Comparison of ENCODE assay signal across 8 mouse cellular contexts in the genomic region with DNA sequence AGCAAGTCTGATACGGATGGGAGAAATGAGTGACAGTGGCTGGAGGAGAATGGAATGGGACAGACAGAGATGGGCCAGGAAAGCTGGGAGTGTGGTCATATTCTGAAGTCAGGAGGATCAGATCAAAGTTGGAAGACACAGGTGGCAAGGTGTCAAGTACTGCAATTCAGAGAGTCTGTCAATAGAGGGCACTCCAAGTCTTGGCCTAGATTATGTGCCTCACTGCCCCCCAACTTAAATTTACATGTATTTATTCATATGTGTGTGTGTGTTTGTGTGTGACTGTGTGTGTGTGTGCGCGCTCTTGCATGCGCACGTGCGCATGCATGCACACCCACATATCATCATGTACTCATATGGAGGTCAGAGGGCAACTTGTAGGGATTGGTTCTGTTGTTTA.
DNase-seq lines count a peak whose midpoint lies in the region; ATAC-seq and TF ChIP-seq lines count a peak whose summit lies in the region.

No protein-coding gene starts in this region.

- no peak overlapping the region for H3K27ac ChIP-seq in liver, adult 2 months (replicated peaks; ENCODE audit: insufficient read depth, low read depth, low read length)
- H3K27ac ChIP-seq in liver, embryonic 11.5 days (ENCODE audit: low read depth, low read length), result no peak overlapping the region
- no peak overlapping the region for H3K27ac ChIP-seq in layer of hippocampus, adult 2 months
- no peak overlapping the region for H3K27ac ChIP-seq in midbrain, embryonic 13.5 days

- no peaks in the 10 kb centered on the region for H3K4me1 ChIP-seq in liver, adult 2 months (ENCODE audit: control insufficient read depth, insufficient read depth, low read length)
- no peaks in the 10 kb centered on the region for H3K4me1 ChIP-seq in liver, embryonic 11.5 days (replicated peaks; ENCODE audit: control insufficient read depth, insufficient read depth, low read length)
- H3K4me1 ChIP-seq in midbrain, embryonic 13.5 days (replicated peaks), result peaks cover 3% of the 10 kb centered on the region; the same call in 1 of the 2 replicates

- TF ChIP-seq POLR2A in liver, adult 2 months (IDR thresholded peaks at IDR 0.05; ENCODE audit: extremely low read depth, insufficient read depth, low read length), result no peak

- 61% methylated on average over 6 of the region's 6 CpGs for WGBS in liver, adult 2 months
- 44% methylated on average over 6 of the region's 6 CpGs for WGBS in liver, embryonic 11.5 days
- WGBS in midbrain, embryonic 13.5 days, result 43% methylated on average over 6 of the region's 6 CpGs

- H3K4me3 ChIP-seq in liver, adult 2 months (ENCODE audit: insufficient read depth, low read depth, low read length), result no peak overlapping the region
- H3K4me3 ChIP-seq in liver, embryonic 11.5 days (ENCODE audit: low read depth, low read length), result no peak overlapping the region
- no peak overlapping the region for H3K4me3 ChIP-seq in layer of hippocampus, adult 2 months
- no peak overlapping the region for H3K4me3 ChIP-seq in midbrain, embryonic 13.5 days (replicated peaks)

- no peaks in the 10 kb centered on the region for H3K9me3 ChIP-seq in liver, embryonic 11.5 days (ENCODE audit: control insufficient read depth, low read length)
- H3K9me3 ChIP-seq in midbrain, embryonic 13.5 days, result no peaks in the 10 kb centered on the region

- H3K4me2 ChIP-seq in liver, embryonic 11.5 days, result no peak overlapping the region
- H3K4me2 ChIP-seq in midbrain, embryonic 13.5 days (replicated peaks), result no peak overlapping the region

- TF ChIP-seq CTCF in liver, adult 2 months (IDR thresholded peaks at IDR 0.05; ENCODE audit: low read depth, low read length), result peak; percentile 54
- TF ChIP-seq CTCF in layer of hippocampus, adult 2 months (conservative IDR thresholded peaks at IDR 0.05), result peak; percentile 92

- no peaks in the 10 kb centered on the region for H3K36me3 ChIP-seq in liver, adult 2 months (ENCODE audit: control insufficient read depth, insufficient read depth, low read length)
- no peaks in the 10 kb centered on the region for H3K36me3 ChIP-seq in liver, embryonic 11.5 days (ENCODE audit: control insufficient read depth, insufficient read depth, low read length)
- no peaks in the 10 kb centered on the region for H3K36me3 ChIP-seq in midbrain, embryonic 13.5 days

- no peaks in the 10 kb centered on the region for H3K79me2 ChIP-seq in liver, adult 2 months (ENCODE audit: control insufficient read depth, insufficient read depth, low read length)

- no peak overlapping the region for H3K9ac ChIP-seq in liver, adult 2 months (ENCODE audit: low read depth, low read length)
- H3K9ac ChIP-seq in liver, embryonic 11.5 days (ENCODE audit: low read depth, low read length), result no peak overlapping the region
- no peak overlapping the region for H3K9ac ChIP-seq in midbrain, embryonic 13.5 days (replicated peaks)

- no peaks in the 10 kb centered on the region for H3K27me3 ChIP-seq in liver, adult 2 months (ENCODE audit: control insufficient read depth, insufficient read depth, low read length)
- H3K27me3 ChIP-seq in liver, embryonic 11.5 days (replicated peaks; ENCODE audit: control insufficient read depth, insufficient read depth, low read length), result no peaks in the 10 kb centered on the region
- H3K27me3 ChIP-seq in midbrain, embryonic 13.5 days, result no peaks in the 10 kb centered on the region

- ATAC-seq in liver, embryonic 11.5 days (replicated peaks; ENCODE audit: low FRiP score), result no peak
- ATAC-seq in common myeloid progenitor, adult 5-6 weeks (replicated peaks; ENCODE audit: low read depth, poor library complexity, severe bottlenecking), result peak; percentile 74
- peak; percentile 70 for ATAC-seq in midbrain, embryonic 13.5 days
- no peak for ATAC-seq in monocyte, adult 5-6 weeks (replicated peaks; ENCODE audit: insufficient number of reproducible peaks, low FRiP score, low TSS enrichment, poor library complexity, severe bottlenecking)

- peak; percentile 21 for DNase-seq in liver, adult 2 months (ENCODE audit: extremely low read depth, low read depth, low spot score)
- DNase-seq in liver, embryonic 11.5 days (ENCODE audit: low spot score), result no peak
- DNase-seq in MEL-GATA-1-ER (ENCODE audit: extremely low read depth, low read depth), result peak; percentile 16
- peak; percentile 46 for DNase-seq in heart, postnatal 4 days
- DNase-seq in layer of hippocampus, adult 2 months (ENCODE audit: low spot score in 2 of 2), result peak; percentile 31 to 54

Comparison
In these comparisons a context has a peak if more than half of its experiments do, and no peak if none do; other contexts are left out.
1. ATAC-seq: peak in common myeloid progenitor, adult 5-6 weeks (single experiment) and midbrain, embryonic 13.5 days (single experiment); none in liver, embryonic 11.5 days (single experiment) and monocyte, adult 5-6 weeks (single experiment).